Mouse (Mus musculus): ENCODE results near the gene Sp1. TPM values are rescaled to one million over a fixed set of nuclear protein-coding genes. Genes with fewer than 3 reads are reported as not detected.

Gene Sp1
- total RNA-seq, 2 experiments from 2014 or later: 22.9 to 28.3 TPM

DNA sequence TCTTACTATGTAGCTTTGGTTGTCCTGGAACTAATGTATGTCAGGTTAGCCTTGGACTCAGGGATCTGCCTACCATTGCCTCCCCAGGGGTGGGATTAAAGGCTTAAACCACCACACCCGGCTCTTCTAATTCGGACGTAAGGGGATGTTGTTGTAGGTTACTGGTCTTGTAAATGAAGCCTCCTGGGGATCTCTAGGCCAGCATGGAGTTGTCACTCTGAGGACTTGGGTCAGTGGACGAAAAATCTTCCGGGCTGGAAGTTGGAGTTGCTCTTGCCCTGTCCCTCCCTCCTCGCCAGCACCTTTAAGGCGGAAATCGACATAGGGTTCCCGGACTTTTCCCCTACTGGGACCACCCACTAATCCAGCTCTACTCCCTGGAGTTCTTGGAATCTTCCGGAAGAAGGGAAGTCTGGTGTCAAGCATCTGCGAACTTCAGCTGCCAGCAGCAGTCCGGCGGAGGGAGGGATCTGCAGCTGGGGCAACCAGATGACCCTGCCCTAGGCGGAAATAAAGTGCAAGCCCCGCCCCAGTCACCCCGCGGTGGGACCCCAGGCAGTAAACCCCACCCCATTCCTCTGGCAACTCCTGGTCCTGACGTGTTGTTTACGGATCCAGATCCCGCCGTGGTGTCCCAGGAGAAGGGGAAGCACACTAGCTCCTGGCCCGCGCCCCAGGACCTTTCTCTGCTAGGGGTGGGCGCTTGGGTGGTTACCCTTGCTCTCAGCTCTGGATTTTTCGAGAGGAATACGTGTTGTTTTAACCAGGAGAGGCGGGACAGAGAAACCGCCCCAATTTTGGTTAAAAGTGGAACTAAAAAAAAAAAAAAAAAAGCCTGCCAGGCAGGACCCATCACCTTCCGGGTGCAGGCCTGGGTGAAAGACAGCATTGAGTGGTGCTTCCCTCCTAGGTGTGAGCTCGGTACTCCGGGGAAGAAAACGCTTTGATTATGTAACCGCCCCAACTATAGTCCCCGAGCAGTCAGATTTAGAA lies 6.4 kb upstream of the Sp1 start:
- DNase-seq (ENCODE audit: low spot score in 2 of 2): peak; percentile 36 to 64

DNA sequence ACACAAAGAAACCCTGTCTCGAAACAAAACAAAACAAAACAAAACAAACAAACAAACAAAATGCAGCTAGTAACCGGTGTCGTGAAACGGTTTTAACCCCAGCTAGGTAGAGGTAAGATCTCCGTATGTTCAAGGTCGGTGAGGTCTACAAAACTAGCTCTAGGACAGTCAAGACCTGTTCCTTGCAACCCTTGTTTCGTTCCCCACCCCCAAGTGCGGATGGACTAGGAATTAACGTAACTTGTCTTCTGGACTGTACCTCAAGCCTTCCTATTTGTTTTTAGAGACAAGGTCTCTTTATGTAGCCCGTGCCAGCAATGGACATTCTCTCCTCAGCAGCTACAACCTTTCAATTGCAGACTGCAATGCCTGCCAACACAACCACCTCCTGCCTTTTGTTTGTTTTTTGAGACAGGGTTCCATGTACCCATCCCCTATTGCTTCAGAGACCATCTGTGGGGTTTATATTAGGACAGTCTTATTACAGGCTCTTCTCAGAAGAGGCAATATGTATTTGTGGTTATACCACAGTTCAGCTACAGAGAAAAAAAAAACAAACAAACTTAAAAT lies 5.4 kb upstream of the Sp1 start:
- no peak for DNase-seq (ENCODE audit: low spot score in 2 of 2)

DNA sequence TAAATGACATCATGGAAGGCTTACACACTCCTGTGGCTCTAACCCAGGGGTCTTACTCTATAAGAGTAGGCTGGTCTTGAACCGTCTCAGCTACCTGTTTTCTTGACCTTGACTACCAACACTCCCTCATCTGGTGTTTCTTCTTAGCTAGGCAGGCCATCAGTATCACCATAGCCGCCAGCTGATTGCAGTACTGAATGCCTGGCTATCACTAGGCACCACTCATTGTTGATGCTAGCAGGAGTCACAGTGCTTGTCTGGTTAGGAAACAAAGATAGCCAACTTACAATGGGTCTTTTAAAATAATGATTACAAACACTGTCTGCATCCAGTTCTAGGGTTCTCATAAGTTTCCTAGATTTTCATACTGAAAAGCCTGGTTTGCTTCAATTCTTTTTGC lies 4.7 kb upstream of the Sp1 start:
- DNase-seq (ENCODE audit: low spot score in 2 of 2): no peak

DNA sequence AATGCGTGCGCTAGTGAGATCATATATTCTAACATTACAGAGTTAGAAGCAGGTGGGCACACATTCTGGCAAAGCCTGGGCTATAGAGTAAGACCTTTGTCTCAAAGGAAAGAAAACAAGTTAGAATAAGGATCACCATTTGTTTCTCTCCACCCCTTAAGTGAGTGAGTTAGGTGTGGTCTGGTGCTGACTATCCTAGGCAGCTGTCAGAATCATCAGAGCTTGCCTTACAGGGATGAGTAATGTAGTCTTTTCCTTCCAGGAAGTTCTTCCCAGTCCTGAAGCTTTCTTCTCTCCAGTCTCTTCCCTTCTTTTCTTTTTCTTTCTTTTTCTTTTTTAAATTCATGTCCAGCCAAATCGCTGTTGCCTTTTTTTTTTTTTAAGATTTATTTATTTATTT lies 3.7 kb upstream of the Sp1 start:
- no peak for DNase-seq (ENCODE audit: low spot score in 2 of 2)

DNA sequence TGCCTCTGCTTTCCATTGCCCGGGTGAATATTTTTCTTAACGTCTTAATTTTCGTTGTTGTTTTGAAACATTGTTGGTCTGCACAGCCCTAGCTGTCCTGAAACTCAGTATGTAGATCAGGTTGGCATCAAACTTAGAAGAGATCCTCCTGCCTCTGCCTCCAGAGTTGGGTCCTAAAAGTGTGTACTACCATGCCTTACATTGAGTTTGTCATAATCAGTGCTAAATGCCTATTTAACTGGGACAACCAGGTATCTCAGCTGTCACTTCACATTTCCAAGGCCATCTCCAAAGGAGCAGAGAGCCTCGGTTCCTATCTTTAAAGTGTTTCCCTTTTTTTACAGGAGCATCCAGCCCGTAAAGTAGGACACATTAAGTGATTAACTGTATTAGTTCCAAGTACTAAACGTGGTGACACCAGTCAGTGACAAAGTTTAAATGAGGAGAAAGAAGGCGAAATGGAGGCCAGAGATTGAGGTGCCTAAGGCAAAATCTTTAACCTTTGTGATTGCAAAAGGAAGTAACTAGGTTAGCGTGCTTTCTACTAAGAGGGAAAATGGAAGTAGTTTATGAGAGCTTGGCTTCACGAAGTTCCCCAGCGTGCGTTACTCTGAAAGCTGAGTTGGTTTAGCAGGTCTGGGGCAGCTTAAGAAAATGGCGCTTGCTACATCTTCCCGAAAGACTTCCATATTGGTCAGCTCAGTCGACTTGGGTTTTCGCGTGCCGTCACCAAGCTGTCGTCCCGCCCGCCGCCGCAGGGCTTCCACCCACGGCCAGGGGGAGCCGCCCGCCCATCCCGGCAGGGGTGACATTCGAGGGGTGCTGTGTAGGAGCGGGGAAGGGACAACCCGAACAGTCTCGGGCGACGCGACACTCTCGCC lies 1.1 kb upstream of the Sp1 start:
- no peak for DNase-seq (ENCODE audit: low spot score in 2 of 2)

DNA sequence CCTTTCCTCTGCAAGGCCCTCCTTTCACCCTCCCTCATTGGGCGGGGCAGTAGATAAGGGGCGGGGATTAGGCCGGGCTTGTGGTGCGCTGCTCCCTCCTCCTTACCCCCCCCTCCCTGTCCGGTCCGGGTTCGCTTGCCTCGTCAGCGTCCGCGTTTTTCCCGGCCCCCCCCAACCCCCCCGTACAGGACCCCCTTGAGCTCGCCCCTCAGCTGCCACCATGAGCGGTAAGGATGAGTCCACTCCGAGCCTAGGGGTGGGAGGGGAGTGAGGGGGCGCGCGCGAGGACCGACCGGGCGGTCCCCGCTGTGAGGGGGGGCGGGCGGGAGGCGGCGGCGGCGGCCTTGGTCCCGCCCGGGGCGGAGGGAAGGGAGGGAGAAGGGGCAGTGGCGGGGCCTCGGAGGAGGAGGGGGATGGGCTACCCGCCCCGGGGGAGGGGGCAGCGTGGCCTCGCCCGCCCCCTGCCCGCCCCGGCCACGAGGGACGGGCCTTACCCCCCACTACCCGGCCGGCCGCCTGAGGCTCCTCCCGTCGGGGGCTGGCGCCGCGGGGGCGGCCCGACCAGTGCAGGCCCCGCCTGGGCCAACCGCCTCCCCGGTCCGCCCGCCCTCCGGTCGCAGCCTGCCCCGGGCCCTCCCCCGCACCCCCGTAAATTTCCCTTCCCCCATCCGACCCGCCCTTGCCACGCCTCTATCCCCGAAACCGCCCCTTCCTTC lies 411 bp downstream of the Sp1 start:
- peak; percentile 49 to 69 for DNase-seq (ENCODE audit: low spot score in 2 of 2)

DNA sequence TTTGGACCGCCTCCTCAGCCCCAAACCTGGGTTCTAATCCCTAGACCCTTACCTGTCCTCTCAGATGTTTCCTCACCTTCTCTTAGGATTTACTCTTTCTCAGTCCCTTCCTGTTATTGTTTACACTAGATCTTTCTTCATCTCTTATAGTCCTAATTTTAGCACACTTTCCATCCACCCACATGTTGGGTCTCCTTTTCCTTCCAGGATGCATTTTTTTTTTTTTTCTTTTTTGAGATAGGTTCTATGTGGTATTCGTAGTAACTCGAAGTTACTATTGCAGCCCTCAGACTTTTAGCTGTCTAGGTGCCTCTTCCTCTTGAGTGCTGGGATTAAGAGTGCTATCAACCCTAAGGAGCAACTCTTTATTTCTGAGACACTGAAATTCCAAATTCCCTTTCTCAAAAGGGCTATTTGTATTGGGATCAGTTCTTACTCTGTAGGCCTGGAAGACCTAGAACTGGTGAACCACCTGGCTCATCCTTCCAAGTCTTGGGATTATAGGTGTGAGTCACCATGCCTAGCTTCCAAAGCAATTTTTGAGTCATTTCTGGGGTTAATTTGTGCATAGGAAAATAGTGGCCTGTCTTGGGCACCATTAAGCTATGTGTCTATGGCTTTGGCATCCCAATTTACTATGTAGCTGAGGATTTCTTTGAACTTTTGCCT lies 1.1 kb downstream of the Sp1 start:
- no peak for DNase-seq (ENCODE audit: low spot score in 2 of 2)

DNA sequence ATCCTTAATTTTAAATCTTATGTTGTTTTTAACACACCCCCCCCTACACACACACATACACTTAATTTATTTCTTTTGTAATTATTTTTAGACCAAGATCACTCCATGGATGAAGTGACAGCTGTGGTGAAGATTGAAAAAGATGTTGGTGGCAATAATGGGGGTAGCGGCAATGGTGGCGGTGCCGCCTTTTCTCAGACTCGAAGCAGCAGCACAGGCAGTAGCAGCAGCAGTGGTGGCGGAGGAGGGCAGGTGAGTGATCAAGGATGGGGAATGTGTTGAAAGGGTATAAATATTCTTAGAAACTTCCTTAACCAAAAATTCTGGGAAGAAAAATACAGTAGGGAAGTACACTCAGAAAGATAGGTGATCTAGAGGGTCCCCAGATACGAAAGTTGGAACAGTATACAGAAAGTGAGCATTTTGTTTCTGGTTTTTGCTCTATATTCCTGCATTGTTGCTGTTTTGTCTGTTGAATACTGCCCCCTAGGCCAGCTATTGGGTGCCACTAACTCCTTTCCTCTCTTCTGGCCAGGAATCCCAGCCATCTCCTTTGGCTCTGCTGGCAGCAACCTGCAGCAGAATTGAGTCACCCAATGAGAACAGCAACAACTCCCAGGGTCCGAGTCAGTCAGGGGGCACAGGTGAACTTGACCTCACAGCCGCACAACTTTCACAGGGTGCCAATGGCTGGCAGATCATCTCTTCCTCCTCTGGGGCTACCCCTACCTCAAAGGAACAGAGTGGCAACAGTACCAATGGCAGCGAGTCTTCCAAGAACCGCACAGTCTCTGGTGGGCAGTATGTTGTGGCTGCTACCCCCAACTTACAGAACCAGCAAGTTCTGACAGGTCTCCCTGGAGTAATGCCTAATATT lies 2.0 kb downstream of the Sp1 start:
- DNase-seq (ENCODE audit: low spot score in 2 of 2): no peak

DNA sequence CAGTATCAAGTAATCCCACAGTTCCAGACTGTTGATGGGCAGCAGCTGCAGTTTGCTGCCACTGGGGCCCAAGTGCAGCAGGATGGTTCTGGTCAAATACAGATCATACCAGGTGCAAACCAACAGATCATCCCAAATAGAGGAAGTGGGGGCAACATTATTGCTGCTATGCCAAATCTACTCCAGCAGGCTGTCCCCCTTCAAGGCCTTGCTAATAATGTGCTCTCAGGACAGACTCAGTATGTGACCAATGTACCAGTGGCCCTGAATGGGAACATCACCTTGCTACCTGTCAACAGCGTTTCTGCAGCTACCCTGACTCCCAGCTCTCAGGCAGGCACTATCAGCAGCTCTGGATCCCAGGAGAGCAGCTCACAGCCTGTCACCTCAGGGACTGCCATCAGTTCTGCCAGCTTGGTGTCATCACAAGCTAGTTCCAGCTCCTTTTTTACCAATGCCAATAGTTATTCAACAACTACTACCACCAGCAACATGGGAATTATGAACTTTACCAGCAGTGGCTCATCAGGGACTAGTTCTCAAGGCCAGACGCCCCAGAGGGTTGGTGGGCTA lies 2.7 kb downstream of the Sp1 start:
- DNase-seq (ENCODE audit: low spot score in 2 of 2): no peak

DNA sequence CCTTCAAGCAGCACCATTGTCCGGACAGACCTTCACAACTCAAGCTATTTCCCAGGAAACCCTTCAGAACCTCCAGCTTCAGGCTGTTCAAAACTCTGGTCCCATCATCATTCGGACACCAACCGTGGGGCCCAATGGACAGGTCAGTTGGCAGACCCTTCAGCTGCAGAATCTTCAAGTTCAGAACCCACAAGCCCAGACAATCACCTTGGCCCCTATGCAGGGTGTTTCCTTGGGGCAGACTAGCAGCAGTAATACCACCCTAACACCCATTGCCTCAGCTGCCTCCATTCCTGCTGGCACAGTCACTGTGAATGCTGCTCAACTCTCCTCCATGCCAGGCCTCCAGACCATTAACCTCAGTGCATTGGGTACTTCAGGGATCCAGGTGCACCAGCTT lies 3.3 kb downstream of the Sp1 start:
- DNase-seq (ENCODE audit: low spot score in 2 of 2): no peak

DNA sequence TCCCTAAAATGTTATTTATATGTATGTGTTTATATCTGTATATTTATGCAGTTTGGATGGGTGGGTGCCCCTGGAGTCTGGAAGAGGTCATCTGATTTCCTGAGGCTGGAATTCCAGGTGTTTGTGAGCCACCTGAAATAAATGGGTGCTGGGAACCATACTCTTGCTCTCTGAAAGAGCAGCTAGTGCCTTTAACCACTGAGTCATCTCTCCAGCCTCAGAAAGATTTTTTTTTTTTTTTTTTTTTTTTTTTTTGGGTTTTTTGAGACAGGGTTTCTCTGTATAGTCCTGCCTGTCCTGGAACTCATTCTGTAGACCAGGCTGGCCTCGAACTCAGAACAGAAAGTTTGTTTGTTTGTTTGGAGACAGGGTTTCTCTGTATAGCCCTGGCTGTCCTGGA lies 5.1 kb downstream of the Sp1 start:
- no peak for DNase-seq (ENCODE audit: low spot score in 2 of 2)

DNA sequence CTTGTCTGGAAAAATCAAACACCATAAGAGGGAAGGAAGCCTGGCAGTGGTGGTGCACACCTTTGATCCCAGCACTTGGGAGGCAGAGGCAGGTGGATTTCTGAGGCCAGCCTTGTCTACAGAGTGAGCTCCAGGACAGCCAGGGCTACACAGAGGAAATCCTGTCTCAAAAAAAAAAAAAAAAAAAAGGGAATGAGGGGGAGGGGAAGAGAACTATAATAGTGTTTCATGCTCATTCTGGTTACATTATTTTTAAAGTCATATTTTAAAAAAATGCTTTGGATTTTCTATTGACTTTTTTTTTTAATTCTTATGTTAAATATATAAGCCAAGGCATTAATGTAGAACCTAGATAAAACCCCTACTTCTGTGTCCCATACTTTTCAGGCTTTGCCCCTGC lies 7.7 kb downstream of the Sp1 start:
- DNase-seq (ENCODE audit: low spot score in 2 of 2): no peak

DNA sequence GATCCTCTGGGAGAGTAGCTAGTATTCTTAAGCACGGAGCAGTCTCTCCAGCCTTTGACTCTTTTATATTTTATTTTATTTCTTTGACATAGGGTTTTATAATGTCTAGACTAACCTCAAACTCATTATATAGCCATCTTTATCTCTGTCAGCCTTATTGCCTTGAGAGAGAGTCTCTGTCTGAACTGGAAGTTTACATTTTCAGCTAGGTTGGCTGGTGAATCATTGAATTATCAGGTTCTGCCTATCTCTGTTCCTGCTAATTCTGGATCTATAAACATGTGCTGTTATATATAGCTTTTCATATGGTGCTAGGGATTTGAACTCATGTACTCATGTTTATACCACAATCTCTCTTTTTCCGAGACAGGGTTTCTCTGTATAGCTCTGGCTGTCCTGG lies 11.6 kb downstream of the Sp1 start:
- DNase-seq (ENCODE audit: low spot score in 2 of 2): no peak

DNA sequence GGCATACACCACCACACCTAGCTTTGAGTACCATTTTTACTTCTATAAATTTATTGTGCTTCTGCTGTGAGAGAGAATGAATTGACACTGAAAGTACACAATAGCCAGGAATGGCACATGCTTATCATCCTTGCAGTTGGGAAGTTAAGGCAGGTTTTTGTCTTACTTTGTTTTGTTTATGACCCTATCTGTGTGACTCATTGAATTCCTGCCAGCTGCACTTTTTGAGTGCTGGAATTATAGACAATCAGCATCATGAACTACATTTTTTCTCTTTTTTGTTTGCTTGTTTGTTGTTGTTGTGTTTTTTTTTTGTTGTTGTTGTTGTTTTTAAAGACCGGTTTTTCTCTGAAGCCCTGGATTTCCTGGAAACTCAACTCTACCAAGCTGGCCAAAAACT lies 15.0 kb downstream of the Sp1 start:
- DNase-seq (ENCODE audit: low spot score in 2 of 2): no peak

DNA sequence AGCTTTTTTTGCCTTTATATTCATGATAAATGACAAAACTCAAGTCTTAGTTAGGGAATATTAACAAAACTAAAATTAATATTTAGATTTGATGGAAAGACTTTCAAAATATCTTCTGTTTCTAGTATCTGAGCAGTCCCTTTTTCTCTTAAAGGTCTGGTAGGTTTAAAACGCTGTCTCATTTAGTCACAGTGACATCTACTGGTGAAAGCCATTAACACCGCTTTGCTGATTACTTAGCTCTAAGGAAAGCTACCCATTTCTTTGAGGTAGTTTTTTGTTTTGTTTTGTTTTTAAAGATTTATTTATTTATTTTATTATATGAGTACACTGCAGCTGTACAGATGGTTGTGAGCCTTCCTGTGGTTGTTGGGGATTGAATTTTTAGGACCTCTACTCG lies 15.5 kb downstream of the Sp1 start:
- DNase-seq (ENCODE audit: low spot score in 2 of 2): peak in 1 of 2 experiments; percentile 62

DNA sequence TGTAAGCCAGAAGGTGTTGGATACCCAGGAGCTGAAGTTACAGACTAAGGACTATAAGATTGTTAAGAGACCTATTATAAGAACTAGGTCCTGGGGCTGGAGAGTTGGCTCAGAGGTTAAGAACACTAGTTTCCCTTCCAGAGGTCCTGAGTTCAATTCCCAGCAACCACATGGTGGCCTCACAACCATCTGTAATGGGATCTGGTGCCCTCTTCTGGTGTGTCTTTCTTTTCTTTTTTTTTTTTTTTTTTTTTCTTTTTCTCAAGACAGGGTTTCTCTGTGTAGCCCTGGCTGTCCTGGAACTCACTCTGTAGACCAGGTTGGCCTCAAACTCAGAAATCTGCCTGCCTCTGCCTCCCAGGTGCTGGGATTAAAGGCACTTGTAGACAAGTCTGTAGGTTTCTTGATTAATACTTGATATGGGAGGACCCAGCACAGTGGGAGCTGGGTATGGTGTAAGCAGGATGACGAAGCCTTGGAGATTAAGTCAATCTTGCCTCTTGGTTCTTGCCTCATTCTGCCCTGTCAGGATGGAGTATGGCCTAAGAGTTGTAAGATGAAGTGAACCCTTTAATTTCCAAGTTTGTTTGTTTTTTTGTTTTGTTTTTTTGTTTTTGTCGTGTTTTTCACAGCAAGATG lies 17.8 kb downstream of the Sp1 start:
- DNase-seq (ENCODE audit: low spot score in 2 of 2): no peak

DNA sequence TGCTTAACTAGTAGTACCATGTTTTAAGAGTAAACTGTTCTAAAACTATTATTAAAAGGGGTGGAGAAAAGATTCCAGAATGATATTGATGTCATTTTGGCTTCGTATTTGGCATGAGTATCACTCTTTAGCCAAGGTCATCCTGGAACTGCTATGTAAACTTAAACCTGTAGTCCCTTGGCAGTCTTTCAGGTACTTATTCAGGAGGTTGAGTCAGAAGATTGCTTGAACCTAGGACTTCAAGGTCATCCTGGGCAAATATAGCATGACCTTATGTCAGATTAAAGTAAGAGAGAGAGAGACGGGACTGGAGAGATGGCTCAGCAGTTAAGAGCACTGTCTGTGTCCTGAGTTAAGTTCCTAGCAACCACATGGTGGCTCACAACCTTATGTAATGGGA lies 18.7 kb downstream of the Sp1 start:
- no peak for DNase-seq (ENCODE audit: low spot score in 2 of 2)

DNA sequence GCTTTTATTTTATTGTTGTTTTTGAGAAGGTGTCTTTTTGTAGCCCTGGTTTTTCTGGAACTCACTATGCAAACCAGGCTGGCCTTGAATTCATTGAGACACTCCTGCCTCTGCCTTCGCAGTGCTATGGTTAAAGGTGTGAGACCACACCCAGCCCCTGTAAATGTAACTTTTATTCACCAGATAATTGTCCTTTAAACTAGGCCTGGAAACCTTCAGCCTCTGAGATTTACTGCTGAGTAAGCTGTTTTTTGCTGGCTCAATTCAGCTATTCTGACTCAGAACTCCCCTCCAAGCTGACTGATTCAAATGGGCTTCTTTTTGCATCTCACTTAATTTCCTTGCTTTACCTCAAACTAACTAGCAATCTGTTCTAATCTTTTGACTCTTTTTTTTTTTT lies 21.0 kb downstream of the Sp1 start:
- DNase-seq (ENCODE audit: low spot score in 2 of 2): no peak

DNA sequence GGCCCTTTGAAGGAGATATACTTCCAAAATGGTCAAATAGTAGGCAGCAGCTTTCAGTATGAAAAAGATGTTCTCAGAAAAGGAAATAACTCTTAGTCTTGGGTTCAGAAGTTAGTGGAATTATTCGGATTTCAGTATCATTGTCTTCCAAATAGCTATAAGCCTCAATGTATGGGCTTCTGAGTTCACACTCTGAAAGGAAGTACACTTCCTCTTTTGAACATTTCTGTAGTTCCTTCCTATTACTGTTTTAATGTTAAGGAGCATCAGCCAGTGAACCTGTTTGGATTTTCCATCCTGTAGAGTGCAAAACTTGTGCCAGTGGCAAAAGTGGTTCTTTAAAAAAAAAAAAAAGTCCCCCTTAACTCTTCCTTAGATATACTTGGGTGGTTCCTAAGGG lies 26.1 kb downstream of the Sp1 start:
- no peak for DNase-seq (ENCODE audit: low spot score in 2 of 2)

All from layer of hippocampus, postnatal 14 days (tissue).